Mouse (Mus musculus) frontal cortex, postnatal 25 days (tissue): ENCODE data around the gene Nr3c2.

ENCODE experiments used
- DNase-seq, 2 experiments: peaks; one replicate each; pipeline ENCODE4 v3.0.0; 2022; ENCODE audit warnings: low spot score in 2 of 2

The Nr3c2 gene

DNA sequence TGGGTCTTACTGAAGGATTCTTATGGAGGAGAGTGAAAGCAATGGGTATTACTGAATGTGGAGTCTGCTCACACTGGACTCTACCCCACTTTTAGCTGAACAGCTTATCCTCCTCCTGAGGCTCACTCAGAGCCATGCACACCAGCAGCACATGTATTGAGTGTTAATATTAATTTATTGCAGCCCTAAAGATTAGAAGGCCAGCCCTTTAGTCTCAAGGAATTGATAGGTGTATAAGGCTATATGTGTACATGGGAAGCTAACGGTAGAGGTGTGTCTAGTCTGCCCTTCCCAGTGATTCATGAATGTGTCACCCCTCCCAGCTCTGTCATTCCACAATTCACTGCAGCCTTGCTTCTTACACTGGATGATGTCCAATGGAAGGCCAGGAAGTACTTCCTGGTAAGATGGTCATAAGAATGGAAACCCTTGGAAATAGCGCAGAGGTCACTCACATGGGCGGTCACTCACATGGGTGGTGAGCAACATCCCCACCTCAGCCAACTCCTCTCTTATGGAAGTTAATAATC, 156.3 kb downstream of the Nr3c2 start:
- no peak for DNase-seq

GRCm38 (mm10) chr8:77056853-77057252, 157.6 kb downstream of the Nr3c2 start:
- DNase-seq, result no peak

DNA sequence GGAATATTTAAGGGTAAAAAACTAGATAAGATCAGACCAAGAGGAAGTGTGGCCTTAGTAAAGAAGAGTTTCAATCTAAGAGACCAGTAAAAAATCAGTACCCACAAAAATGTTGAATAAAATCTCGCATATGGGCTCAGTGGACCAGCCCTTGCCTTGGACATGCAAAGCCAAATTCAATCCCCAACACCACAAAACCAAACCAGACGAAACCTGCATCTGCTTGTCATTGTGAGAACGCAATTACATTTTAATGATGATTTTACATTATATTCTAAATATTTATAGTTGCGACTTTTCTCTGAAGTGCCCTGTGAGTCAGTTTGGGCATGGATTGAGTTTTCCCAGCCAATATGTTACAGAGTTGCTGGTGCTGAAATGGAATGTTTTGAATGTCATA, 183.4 kb downstream of the Nr3c2 start:
- no peak for DNase-seq

GRCm38 (mm10) chr8:77086036-77086435, 186.8 kb downstream of the Nr3c2 start:
- no peak for DNase-seq

DNA sequence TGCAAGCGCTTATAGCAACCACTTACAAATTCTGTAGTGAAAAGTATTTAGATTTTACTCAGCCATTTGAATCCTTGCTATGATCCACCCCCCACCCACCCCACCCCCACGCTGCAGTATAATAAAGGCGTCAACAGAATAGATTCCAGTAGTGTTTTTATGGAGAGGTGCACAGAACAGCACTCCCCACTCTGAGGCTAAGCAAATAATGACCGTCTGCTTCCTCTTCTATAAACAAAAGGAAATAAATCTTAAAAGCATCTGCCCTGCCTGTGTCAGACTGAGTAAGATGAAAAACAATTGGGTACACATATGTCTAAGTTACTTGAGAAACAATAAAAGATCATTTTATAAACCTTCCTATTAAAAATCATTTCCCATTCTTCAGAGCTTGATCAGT, 197.5 kb downstream of the Nr3c2 start:
- DNase-seq, result no peak

- no peak for DNase-seq
Observed at GRCm38 (mm10) chr8:77098101-77098500, 198.9 kb downstream of the Nr3c2 start.

DNA sequence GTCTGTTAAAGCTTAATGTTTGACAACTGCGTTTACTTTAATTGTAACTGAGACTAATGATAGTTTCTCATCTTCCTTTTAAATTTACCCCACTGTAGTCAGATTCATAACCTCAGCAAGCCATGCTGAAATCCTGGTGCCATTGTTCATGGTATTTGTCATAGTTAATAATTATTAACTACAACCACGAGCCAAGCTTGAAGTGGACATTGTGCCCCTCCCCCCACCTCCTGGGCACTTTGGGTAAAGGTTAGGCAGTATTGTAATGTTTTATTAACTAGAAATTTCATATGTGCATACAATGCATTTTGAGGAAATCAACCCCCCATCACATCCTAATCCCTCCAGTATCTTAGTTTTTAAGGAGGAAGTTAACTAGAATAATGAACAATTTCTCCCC, 201.1 kb downstream of the Nr3c2 start:
- DNase-seq, result no peak

GRCm38 (mm10) chr8:77102879-77103278, 203.6 kb downstream of the Nr3c2 start:
- DNase-seq, result no peak

GRCm38 (mm10) chr8:77112719-77113118, 213.5 kb downstream of the Nr3c2 start:
- no peak for DNase-seq

- no peak for DNase-seq
Observed at GRCm38 (mm10) chr8:77114769-77115168, 215.5 kb downstream of the Nr3c2 start.

DNA sequence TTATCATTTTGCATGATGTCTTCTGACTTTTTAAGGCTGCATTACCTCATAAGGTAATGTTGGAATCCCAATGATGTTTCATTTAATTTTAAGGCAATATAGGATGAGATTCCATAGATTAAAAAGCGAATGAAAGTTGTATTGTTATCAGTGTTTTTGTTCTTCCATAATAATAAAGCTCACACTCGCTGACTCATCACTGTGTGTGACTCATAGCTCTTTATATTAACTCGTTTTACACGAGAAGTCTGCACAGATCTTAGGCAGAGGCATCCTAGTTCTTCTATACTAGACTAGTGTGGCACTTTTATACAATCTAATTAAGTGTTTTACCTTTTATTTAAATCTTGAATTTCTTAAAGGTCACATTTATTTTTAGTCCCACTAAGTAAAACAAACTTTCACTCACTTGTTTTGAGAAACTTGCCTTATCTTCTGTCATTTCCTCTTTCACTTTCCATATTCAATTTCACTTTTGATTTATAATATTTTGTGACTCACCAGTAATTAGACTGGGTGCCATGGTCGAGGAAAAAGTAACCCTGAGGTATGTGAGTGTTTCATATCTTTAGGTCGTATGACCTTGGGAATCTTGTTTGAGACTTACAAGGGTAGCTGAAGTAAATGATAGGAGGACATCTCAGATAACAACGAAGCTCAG, 217.3 kb downstream of the Nr3c2 start:
- no peak for DNase-seq

- DNase-seq, result no peak
Observed at GRCm38 (mm10) chr8:77120810-77121570, 221.7 kb downstream of the Nr3c2 start.

DNA sequence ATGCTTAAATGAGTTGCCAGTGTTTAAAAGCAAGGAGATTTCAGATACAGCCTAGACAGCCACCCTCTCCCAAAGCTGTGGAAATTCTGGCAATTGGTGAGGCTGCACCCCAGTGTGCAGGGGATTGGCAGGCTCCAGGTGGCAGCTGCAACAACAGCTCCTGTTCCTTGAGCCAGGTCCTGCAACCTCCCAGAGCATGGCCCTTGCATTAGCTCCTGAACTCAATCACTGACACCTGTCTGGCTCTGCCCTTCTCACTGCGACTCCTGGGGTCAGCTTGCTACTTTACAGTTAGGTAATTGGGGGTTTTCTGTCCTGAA, 222.3 kb downstream of the Nr3c2 start:
- DNase-seq, result no peak

GRCm38 (mm10) chr8:77122300-77122699, 223.1 kb downstream of the Nr3c2 start:
- DNase-seq, result no peak

DNA sequence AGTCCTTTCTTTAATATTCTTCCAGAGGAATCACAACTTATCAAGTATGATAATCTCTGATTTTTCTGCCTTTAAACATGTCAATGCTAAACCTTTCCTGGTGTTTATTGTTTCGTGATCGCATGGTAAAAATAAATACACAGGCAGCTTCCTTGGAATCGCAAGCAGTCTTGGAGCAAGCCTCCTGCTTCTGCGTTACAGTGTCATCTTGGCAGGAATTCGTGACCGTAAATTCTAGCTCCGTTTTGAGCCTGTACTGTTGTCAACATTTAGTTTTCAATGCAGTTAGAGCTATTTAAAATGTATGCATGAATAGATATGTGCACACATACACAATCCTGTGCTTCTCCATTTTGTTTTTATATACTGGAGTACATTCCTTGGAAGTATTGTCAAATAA, 226.5 kb downstream of the Nr3c2 start:
- DNase-seq, result no peak

DNA sequence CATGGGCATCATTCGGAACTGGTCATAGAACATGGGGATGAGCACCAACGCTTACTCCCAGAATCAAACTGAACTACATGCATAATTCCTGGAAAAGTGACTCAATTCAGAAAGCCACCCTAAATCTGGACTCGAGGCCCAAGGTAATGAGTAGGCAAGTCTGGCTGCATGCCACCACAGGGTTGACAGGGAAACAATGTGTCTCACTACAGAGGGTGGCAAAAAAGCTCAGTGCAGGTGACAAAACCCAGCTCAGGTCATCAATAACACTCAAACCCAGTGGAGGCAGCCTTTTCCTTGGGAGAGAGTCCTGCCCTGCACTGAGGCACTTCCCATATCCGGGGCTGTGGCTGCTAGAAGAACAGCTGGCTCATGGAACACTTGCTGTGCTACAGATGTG, 228.8 kb downstream of the Nr3c2 start:
- DNase-seq, result no peak

DNA sequence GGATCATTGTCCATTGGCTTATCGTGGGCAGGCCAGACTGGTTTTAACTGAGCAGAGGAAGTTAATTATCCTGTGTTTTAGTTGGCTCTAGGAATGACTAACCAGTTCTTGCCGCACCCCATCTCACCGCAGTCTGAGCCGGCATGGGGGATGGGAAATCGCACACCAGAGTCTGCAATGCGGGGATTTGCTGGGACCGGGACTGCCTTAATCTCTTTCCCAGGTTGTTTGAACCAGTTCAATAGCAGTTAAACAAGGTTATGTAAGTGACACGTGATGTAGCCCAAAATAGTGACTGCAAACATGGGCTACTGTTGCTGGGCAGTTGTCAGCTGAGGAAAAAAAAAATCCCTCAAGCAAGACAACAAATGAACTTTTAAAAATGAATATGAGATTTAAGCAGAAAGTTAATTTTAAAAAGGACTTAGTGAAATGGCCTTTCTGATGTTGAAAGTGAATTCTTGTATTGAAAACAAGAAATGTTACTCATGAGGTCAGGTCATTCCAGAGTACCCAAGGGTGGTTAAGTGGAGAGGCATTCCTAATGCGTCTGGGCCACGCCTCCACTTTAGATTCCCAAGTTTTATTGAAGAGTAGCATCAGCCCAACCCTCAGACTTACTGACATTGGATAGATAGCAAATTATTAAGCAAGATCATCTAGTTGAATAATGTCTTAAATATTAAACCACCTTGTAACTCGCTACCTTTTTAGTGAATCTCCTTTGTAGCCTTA, 233.8 kb downstream of the Nr3c2 start:
- DNase-seq, result no peak

DNA sequence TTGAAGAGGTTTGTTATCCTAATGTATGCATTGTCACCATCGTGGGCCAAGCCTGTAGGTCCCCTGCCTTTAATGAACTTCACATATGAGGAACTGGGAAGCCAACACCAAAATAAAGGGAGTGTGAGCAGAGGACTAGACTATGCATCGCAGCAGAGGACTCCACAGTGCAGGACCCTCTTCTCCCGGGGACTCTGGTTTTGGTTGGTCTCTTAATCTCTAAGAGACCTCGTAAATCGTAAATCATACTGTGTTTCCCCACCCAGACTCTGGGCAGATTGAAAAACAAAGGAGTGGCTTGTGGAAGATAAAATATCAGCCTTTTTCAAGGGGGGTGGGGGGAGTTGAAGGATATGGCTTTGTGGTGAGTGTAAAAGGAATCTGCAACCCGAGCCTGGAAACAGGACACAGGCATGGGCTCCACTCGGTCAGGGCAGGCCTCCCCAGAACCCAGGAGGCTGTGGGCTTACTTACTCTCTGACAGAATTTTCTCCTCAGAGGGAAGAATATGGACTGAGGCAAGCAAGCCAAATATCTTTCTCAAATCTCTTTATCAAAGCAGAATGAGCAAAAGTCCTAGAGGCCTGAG, 234.6 kb downstream of the Nr3c2 start:
- no peak for DNase-seq

- DNase-seq, result no peak
Observed at GRCm38 (mm10) chr8:77145285-77145684, 246.0 kb downstream of the Nr3c2 start.

GRCm38 (mm10) chr8:77154496-77154895, 255.3 kb downstream of the Nr3c2 start:
- no peak for DNase-seq

DNA sequence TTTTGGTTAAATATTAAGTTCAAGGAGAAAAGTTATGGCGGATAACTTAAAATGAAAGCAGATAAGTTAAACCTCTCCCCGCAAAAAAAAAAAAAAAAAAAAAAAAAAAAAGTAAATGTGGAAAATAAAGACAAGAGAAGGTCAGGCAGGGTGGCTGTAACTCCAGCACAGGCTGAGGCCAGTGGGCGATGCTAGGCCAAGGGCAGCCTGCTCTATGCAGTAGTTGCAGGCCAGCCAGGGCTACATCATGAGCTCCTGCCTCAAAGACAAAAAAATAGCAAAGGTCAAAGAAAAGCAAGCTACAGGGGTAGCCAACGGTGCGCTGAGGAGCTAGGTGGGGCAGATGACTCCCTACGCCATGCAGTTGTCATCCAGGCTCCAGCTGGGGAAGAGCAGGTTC, 270.1 kb downstream of the Nr3c2 start:
- DNase-seq, result no peak

- no peak for DNase-seq
Observed at GRCm38 (mm10) chr8:77169757-77170438, 270.7 kb downstream of the Nr3c2 start.
